Mouse (Mus musculus) heart, postnatal 0 days (tissue): ENCODE measurements at regions not wholly inside any gene's neighbourhood (a gene's known extent, or its start where the extent isn't known, plus 50 kb on each side); places are given as distances from the start of the nearest gene placed in this dataset.

Experiments used
- CTCF ChIP-seq: IDR thresholded peaks from 2 replicates; pipeline ENCODE4 v1.5.1; 2016; ENCODE audit warnings: antibody characterized with exemption, control low read depth, low read depth
- EP300 ChIP-seq: IDR thresholded peaks from 2 replicates; pipeline ENCODE4 v1.6.1; 2016; ENCODE audit warnings: antibody characterized with exemption, low read depth

GRCm38 (mm10) chr7:124922806-124923205, 521.7 kb upstream of the Kdm8 start:
- TF ChIP-seq CTCF (no peak), EP300 (no peak)
